Mouse (Mus musculus) intestine, postnatal 0 days (tissue): ENCODE data around the gene Ndufc2. TPM values are rescaled to one million over a fixed set of nuclear protein-coding genes. Genes with fewer than 3 reads are reported as not detected.

Experiments used
- ATAC-seq: fragments of 200-750 bp; cut with Nextera tagmentation; 2 replicates; pipeline ENCODE4 v1.8.0; 2017; ENCODE audit warnings: mild to moderate bottlenecking, moderate TSS enrichment, moderate library complexity
- H3K27ac ChIP-seq: fragments of 300-500 bp; sonication (generic); 2 replicates; pipeline ENCODE4 v1.5.1; 2014; ENCODE audit warnings: mild to moderate bottlenecking, low read depth, low read length, moderate library complexity
- H3K27me3 ChIP-seq: fragments of 300-500 bp; sonication (generic); replicated peaks from 2 replicates; pipeline ENCODE4 v1.6.1; 2014; ENCODE audit warnings: low read length, mixed read lengths; ENCODE audit not compliant: control insufficient read depth, insufficient read depth
- H3K36me3 ChIP-seq: fragments of 300-500 bp; sonication (generic); 2 replicates; pipeline ENCODE4 v1.6.1; 2014; ENCODE audit warnings: mild to moderate bottlenecking, moderate library complexity; ENCODE audit not compliant: control insufficient read depth, insufficient read depth
- H3K4me1 ChIP-seq: fragments of 300-500 bp; sonication (generic); replicated peaks from 2 replicates; pipeline ENCODE4 v1.6.1; 2014; ENCODE audit warnings: antibody characterized with exemption, low read length, mixed read lengths; ENCODE audit not compliant: control insufficient read depth, insufficient read depth
- H3K4me2 ChIP-seq: fragments of 300-500 bp; sonication (generic); replicated peaks from 2 replicates; pipeline ENCODE4 v1.6.1; 2014; ENCODE audit warnings: low read depth, mild to moderate bottlenecking, moderate library complexity
- H3K4me3 ChIP-seq: fragments of 300-500 bp; sonication (generic); 2 replicates; pipeline ENCODE4 v1.5.1; 2014; ENCODE audit warnings: low read depth, low read length
- H3K9ac ChIP-seq: fragments of 300-500 bp; sonication (generic); 2 replicates; pipeline ENCODE4 v1.6.1; 2014; ENCODE audit warnings: mild to moderate bottlenecking, low read depth, low read length
- H3K9me3 ChIP-seq: fragments of 300-500 bp; sonication (generic); 2 replicates; pipeline ENCODE4 v1.6.1; 2016; ENCODE audit warnings: mixed run types; ENCODE audit not compliant: control insufficient read depth
- CTCF ChIP-seq: sonication (generic); IDR thresholded peaks from 2 replicates; pipeline ENCODE4 v1.5.1; 2016; ENCODE audit warnings: low read depth, mild to moderate bottlenecking, control low read depth, antibody characterized with exemption, moderate library complexity
- WGBS: fragments of 180-500 bp; shearing (Covaris S2); extraction: QIAGEN DNeasy Blood & Tissue Kit; methylation state at CpG from one replicate; pipeline ENCODE4 v1.1.7; 2014; 5-methylcytosine and 5-hydroxymethylcytosine counted together
- polyA plus RNA-seq: library from polyadenylated mRNA; unstranded; fragments of >200 nt; fragmentation: Nextera tagmentation; extraction: Ambion mirVana; gene quantifications from 2 replicates; pipeline ENCODE4 v1.2.1, GENCODE M21; 2015

Ndufc2 gene
- polyA plus RNA-seq, 1 experiment from 2014 or later = 549 TPM

DNA sequence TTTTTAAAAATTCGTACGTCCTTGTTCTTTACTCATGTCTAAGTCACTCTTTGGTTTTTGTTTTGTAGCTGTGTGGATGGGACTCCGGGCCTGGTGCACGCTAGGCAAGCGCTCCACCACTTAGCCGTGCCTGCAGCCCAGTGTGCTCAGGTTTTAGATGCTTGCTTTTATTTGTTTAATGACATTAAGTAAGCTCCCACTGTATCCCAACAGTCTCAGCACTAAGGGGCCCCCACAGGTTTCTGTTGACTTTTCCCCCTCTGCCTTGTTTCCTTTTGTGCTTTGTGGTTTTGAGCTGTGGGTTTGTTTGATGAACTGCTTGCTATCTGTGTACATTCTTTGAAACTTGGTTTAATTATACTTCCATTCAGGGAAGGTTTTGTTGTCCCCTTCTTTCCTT lies 52.4 kb downstream of the Ndufc2 start:
- no peak overlapping the region for H3K27ac ChIP-seq
- TF ChIP-seq CTCF = no peak
- H3K9ac ChIP-seq = no peak overlapping the region
- WGBS = 80% methylated on average over 6 of the region's 6 CpGs
- no peaks in the 10 kb centered on the region for H3K36me3 ChIP-seq
- H3K4me1 ChIP-seq = peaks cover 2% of the 10 kb centered on the region; the same call in 1 of the 2 replicates
- H3K9me3 ChIP-seq = no peaks in the 10 kb centered on the region
- no peaks in the 10 kb centered on the region for H3K27me3 ChIP-seq
- no peak for ATAC-seq
- H3K4me3 ChIP-seq = no peak overlapping the region
- H3K4me2 ChIP-seq = no peak overlapping the region

GRCm38 (mm10) chr7:97453141-97453921 lies 53.5 kb downstream of the Ndufc2 start:
- 3% methylated on average over 27 of the region's 27 CpGs for WGBS
- Histone ChIP-seq H3K9me3 (no peaks in the 10 kb centered on the region), H3K27ac (no peak overlapping the region; the same call in 1 of the 2 replicates), H3K27me3 (no peaks in the 10 kb centered on the region), H3K4me1 (no peaks in the 10 kb centered on the region), H3K4me2 (peak overlapping the region; percentile 93), H3K9ac (peak overlapping the region; percentile 34; the same call in 1 of the 2 replicates), H3K4me3 (peak overlapping the region; percentile 49), H3K36me3 (no peaks in the 10 kb centered on the region)
- peak; percentile 39 for ATAC-seq
- no peak for TF ChIP-seq CTCF

DNA sequence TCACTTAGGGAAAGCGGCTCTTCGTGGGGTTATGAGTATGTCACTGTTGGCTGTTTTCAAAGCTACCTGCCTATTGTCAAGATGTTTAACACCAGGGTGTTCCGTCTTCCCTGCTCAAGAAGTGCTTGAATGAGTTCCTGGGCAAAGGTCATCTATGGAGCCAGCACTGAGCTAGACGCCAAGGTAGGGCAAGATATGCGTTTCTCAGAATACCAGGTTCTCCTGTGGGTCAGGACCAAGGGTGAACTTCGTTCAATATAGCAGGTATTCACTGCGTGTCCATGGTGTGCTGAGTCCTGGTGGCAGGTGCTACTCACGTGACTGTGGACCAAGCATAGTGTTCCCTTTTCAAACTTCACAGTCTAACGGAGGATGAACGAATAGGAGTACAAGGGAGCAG lies 55.0 kb downstream of the Ndufc2 start:
- peak; percentile 92 for ATAC-seq
- Histone ChIP-seq H3K27ac (peak overlapping the region; percentile 22; the same call in 1 of the 2 replicates), H3K4me3 (no peak overlapping the region), H3K9ac (no peak overlapping the region), H3K36me3 (no peaks in the 10 kb centered on the region), H3K27me3 (no peaks in the 10 kb centered on the region), H3K4me1 (no peaks in the 10 kb centered on the region), H3K9me3 (no peaks in the 10 kb centered on the region), H3K4me2 (no peak overlapping the region)
- WGBS = 62% methylated on average over 10 of the region's 10 CpGs
- TF ChIP-seq CTCF = no peak

DNA sequence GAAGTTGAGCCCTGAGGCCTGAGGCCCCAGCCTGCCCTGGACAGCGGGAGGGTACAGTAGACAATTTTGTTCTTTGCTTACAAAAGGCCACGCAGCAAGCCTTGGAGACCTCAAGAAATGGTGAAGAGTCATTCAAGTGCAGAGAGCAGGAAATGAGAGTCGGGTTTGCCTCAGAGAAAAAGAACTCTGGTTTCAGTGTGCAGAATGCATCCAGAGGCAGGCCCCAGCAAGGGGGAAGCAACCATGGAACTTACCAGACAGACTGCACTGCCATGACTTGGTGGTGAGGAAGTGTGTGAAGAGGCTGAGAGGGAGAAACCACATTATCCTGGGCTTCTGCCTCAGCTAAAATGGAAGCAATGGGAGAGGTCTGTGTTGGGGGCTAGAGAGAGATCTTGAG lies 55.8 kb downstream of the Ndufc2 start:
- no peak overlapping the region for H3K9ac ChIP-seq
- no peaks in the 10 kb centered on the region for H3K4me1 ChIP-seq
- ATAC-seq = no peak
- no peak overlapping the region; the same call in 1 of the 2 replicates for H3K27ac ChIP-seq
- no peaks in the 10 kb centered on the region for H3K27me3 ChIP-seq
- H3K4me2 ChIP-seq = no peak overlapping the region
- TF ChIP-seq CTCF = no peak
- WGBS = 68% methylated on average over 3 of the region's 3 CpGs
- no peaks in the 10 kb centered on the region for H3K36me3 ChIP-seq
- no peaks in the 10 kb centered on the region for H3K9me3 ChIP-seq
- H3K4me3 ChIP-seq = no peak overlapping the region

Other genes with a start within 250 kb of the Ndufc2 start
- 0.41 and 0.48 TPM in 2 replicates for gene Usp35, start 68.0 kb upstream of the Ndufc2 start, polyA plus RNA-seq
- 1.4 TPM in 2 replicates for gene Kctd21, start 67.7 kb upstream of the Ndufc2 start, polyA plus RNA-seq
- gene Alg8, start 28.4 kb upstream of the Ndufc2 start, polyA plus RNA-seq = 14.5 and 15.7 TPM in 2 replicates
- gene Thrsp, start 17.7 kb downstream of the Ndufc2 start, polyA plus RNA-seq = 1.6 and 2.4 TPM in 2 replicates
- gene Kctd14, start 51.3 kb downstream of the Ndufc2 start, polyA plus RNA-seq = 4.8 and 5.3 TPM in 2 replicates
- 14.3 and 15.9 TPM in 2 replicates for gene Ints4, start 81.0 kb downstream of the Ndufc2 start, polyA plus RNA-seq
- 86.8 and 97.5 TPM in 2 replicates for gene Aamdc, start 179.5 kb downstream of the Ndufc2 start, polyA plus RNA-seq
- gene Rsf1, start 179.9 kb downstream of the Ndufc2 start, polyA plus RNA-seq = 9.5 and 10.9 TPM in 2 replicates